Mouse (Mus musculus) midbrain, embryonic 10.5 days (tissue): ENCODE measurements around the gene Sfswap. TPM values are rescaled to one million over a fixed set of nuclear protein-coding genes. Genes with fewer than 3 reads are reported as not detected.
"Not testable (repeated sequence)": the region's sequence is repeated elsewhere in the genome, so short reads cannot be mapped to it uniquely, and the experiment has no call there.

Experiments
- DNase-seq: peaks from one replicate; pipeline ENCODE4 v3.0.0-alpha.2; 2017; ENCODE audit warnings: low spot score
- H3K27ac ChIP-seq: fragments of 300-500 bp; sonication (generic); replicated peaks from 2 replicates; pipeline ENCODE4 v1.5.1; 2016; ENCODE audit warnings: mild to moderate bottlenecking
- H3K27me3 ChIP-seq: fragments of 300-500 bp; sonication (generic); 2 replicates; pipeline ENCODE4 v1.6.1; 2016; ENCODE audit warnings: low read depth, mild to moderate bottlenecking; ENCODE audit not compliant: poor library complexity, severe bottlenecking
- H3K36me3 ChIP-seq: fragments of 300-500 bp; sonication (generic); 2 replicates; pipeline ENCODE4 v1.6.1; 2016; ENCODE audit warnings: mild to moderate bottlenecking, moderate library complexity
- H3K4me1 ChIP-seq: fragments of 300-500 bp; sonication (generic); 2 replicates; pipeline ENCODE4 v1.6.1; 2016
- H3K4me3 ChIP-seq: fragments of 300-500 bp; sonication (generic); 2 replicates; pipeline ENCODE4 v1.5.1; 2016; ENCODE audit warnings: mild to moderate bottlenecking, moderate library complexity
- H3K9me3 ChIP-seq: fragments of 300-500 bp; sonication (generic); replicated peaks from 2 replicates; pipeline ENCODE4 v1.6.1; 2016; ENCODE audit warnings: mild to moderate bottlenecking
- WGBS: fragments of 180-500 bp; shearing (Covaris S2); methylation state at CpG from one replicate; pipeline ENCODE4 v1.1.7; 2016; 5-methylcytosine and 5-hydroxymethylcytosine counted together
- polyA plus RNA-seq: library from polyadenylated mRNA; unstranded; fragments of >200 nt; fragmentation: Nextera tagmentation; extraction: Ambion mirVana; gene quantifications from 2 replicates; pipeline ENCODE4 v1.2.1, GENCODE M21; 2016

Sfswap gene
- polyA plus RNA-seq, 1 experiment from 2014 or later: 35.1 TPM

GRCm38 (mm10) chr5:129611060-129611459 lies 110.0 kb downstream of the Sfswap start:
- peaks cover 7% of the 10 kb centered on the region; the same call in 1 of the 2 replicates for H3K36me3 ChIP-seq
- H3K27me3 ChIP-seq: no peaks in the 10 kb centered on the region
- WGBS: 17% methylated on average over 1 of the region's 1 CpGs
- DNase-seq: peak; percentile 72
- H3K9me3 ChIP-seq: no peaks in the 10 kb centered on the region
- no peak overlapping the region for H3K27ac ChIP-seq
- H3K4me1 ChIP-seq: no peaks in the 10 kb centered on the region
- H3K4me3 ChIP-seq: no peak overlapping the region

- not testable (repeated sequence) for H3K27ac ChIP-seq, DNase-seq, H3K4me3 ChIP-seq, H3K36me3 ChIP-seq, H3K9me3 ChIP-seq, H3K27me3 ChIP-seq, H3K4me1 ChIP-seq
- 62% methylated on average over 9 of the region's 9 CpGs for WGBS
Measured at GRCm38 (mm10) chr5:129620600-129620999, 119.6 kb downstream of the Sfswap start.

Other genes with a start within 250 kb of the Sfswap start
- gene Mmp17, start 82.9 kb downstream of the Sfswap start, polyA plus RNA-seq: 3.7 and 5.1 TPM in 2 replicates
- 6.3 and 8.1 TPM in 2 replicates for gene Zfp11, start 168.9 kb downstream of the Sfswap start, polyA plus RNA-seq
- not detected in 2 replicates for gene Sept14, start 207.3 kb downstream of the Sfswap start, polyA plus RNA-seq
- 181 and 185 TPM in 2 replicates for gene Mrps17, start 214.3 kb downstream of the Sfswap start, polyA plus RNA-seq
- gene Nipsnap2, start 223.8 kb downstream of the Sfswap start, polyA plus RNA-seq: 76.3 and 86.3 TPM in 2 replicates